Mouse (Mus musculus) heart, adult 2 months (tissue): Measurements from ENCODE around the gene Tspan9.

Experiments
- CTCF ChIP-seq: fragments of 200-600 bp; IDR thresholded peaks from 2 replicates; pipeline ENCODE4 v1.8.1; 2022; ENCODE audit warnings: antibody characterized with exemption, mild to moderate bottlenecking, moderate library complexity
- EP300 ChIP-seq: fragments of 200-500 bp; IDR thresholded peaks from 2 replicates; pipeline ENCODE4 v1.6.1; 2011; ENCODE audit warnings: low read depth, low read length, control low read depth; ENCODE audit not compliant: insufficient read depth
- POLR2A ChIP-seq: fragments of 200-500 bp; IDR thresholded peaks from 2 replicates; pipeline ENCODE4 v1.6.1; 2011; ENCODE audit warnings: mild to moderate bottlenecking, low read depth, low read length, control low read depth; ENCODE audit not compliant: insufficient read depth

DNA sequence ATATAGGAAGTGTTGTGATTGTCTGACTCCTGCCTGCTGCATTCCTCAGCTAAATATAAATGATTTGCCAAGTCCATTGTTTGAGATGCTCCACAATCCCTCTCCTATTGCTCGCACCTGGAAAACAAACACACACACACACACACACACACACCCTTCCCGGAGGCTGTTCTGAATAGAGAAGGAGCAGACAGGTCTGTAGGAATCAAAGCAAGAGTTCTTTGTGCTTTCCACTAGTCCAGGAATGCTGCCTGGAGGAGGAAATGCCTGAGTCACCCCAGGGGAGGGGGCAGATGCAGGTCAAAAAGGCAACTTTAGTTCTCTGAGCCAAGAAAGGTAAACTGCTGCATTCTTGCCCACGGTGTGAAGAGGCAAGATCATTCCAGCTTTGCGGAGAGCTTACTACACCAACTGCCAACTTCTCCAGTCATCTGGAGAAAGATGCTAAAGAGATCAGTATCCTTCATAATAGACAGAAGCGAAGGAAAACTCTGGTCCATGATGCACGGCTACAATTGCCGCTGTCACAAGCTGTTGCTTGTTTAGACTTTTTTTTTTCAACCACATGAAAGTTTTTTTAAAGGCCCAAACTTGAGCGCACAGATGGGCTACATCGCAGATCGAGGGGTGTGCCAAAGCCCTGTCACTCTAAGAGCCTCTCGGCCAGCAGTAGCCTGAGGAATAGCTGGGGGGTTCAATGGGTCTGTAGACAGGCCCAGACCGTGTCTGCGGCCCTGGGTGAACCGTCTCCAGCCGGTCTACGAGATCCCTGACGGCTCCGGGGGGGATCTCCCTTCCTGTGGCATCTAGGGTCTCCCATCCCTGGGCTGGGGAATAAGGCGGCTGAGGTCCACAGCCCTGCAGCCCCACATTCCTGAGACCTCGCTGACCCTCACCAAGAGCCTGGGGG lies 770 bp downstream of the Tspan9 start:
- TF ChIP-seq CTCF (no peak), POLR2A (no peak), EP300 (peak; percentile 59; the same call in 1 of the 2 replicates)
